Mouse (Mus musculus) heart, embryonic 11.5 days (tissue): Measurements from ENCODE around the gene Pllp. TPM values are rescaled to one million over a fixed set of nuclear protein-coding genes. Genes with fewer than 3 reads are reported as not detected.

Experiments
- ATAC-seq: fragments of 200-750 bp; cut with Nextera tagmentation; replicated peaks from 2 replicates; pipeline ENCODE4 v1.8.0; 2017; ENCODE audit warnings: moderate library complexity; ENCODE audit not compliant: insufficient number of reproducible peaks, low FRiP score, low TSS enrichment
- H3K27ac ChIP-seq: fragments of 300-500 bp; sonication (generic); 2 replicates; pipeline ENCODE4 v1.5.1; 2014; ENCODE audit warnings: mild to moderate bottlenecking, low read depth, low read length
- H3K27me3 ChIP-seq: fragments of 300-500 bp; sonication (generic); 2 replicates; pipeline ENCODE4 v1.6.1; 2014; ENCODE audit warnings: mild to moderate bottlenecking, low read length, mixed read lengths; ENCODE audit not compliant: control insufficient read depth, insufficient read depth
- H3K36me3 ChIP-seq: fragments of 300-500 bp; sonication (generic); 2 replicates; pipeline ENCODE4 v1.6.1; 2014; ENCODE audit warnings: mild to moderate bottlenecking, low read length, moderate library complexity, mixed read lengths; ENCODE audit not compliant: control insufficient read depth, insufficient read depth
- H3K4me1 ChIP-seq: fragments of 300-500 bp; sonication (generic); 2 replicates; pipeline ENCODE4 v1.6.1; 2014; ENCODE audit warnings: low read length; ENCODE audit not compliant: control insufficient read depth, insufficient read depth
- H3K4me2 ChIP-seq: fragments of 300-500 bp; sonication (generic); 2 replicates; pipeline ENCODE4 v1.6.1; 2014; ENCODE audit warnings: mild to moderate bottlenecking, moderate library complexity
- H3K4me3 ChIP-seq: fragments of 300-500 bp; sonication (generic); 2 replicates; pipeline ENCODE4 v1.5.1; 2014; ENCODE audit warnings: low read depth, low read length
- H3K9ac ChIP-seq: fragments of 300-500 bp; sonication (generic); 2 replicates; pipeline ENCODE4 v1.6.1; 2014; ENCODE audit warnings: mild to moderate bottlenecking, low read depth, low read length, moderate library complexity
- H3K9me3 ChIP-seq: fragments of 300-500 bp; sonication (generic); replicated peaks from 2 replicates; pipeline ENCODE4 v1.6.1; 2016; ENCODE audit warnings: low read length; ENCODE audit not compliant: control insufficient read depth
- WGBS: fragments of 180-500 bp; shearing (Covaris S2); extraction: QIAGEN DNeasy Blood & Tissue Kit; methylation state at CpG from one replicate; pipeline ENCODE4 v1.1.7; 2014; ENCODE audit not compliant: insufficient replicate concordance; 5-methylcytosine and 5-hydroxymethylcytosine counted together
- polyA plus RNA-seq: library from polyadenylated mRNA; unstranded; fragments of >200 nt; fragmentation: Nextera tagmentation; extraction: Ambion mirVana; gene quantifications from 2 replicates; pipeline ENCODE4 v1.2.1, GENCODE M21; 2014

Pllp gene
- polyA plus RNA-seq, 1 experiment from 2014 or later, result not detected

DNA sequence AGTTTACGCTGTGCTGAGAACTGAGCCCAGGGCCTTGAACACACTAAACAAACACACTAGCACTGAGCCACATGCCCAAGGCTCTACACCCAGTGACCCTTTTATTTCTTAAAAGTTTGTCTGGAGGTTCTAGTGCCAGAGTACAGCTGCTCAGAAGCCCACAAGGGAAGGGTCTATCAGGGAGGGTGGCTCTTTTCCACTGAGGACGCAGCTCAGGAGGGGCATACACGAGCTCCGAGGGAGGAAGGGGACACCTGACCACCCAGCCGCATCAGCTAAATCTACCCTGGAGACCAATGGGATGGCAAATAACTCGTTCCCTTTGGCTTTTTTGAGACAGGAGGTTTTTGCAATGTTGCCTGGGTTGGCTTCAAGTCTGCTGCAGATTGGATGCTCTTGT is 1.9 kb upstream of the Pllp start:
- H3K27ac ChIP-seq, result no peak overlapping the region
- H3K9ac ChIP-seq, result no peak overlapping the region
- peaks cover 7% of the 10 kb centered on the region; the same call in 1 of the 2 replicates for H3K4me1 ChIP-seq
- no peak overlapping the region for H3K4me3 ChIP-seq
- H3K27me3 ChIP-seq, result peaks cover 51% of the 10 kb centered on the region
- H3K4me2 ChIP-seq, result no peak overlapping the region
- 79% methylated on average over 6 of the region's 6 CpGs for WGBS
- no peak for ATAC-seq
- H3K36me3 ChIP-seq, result no peaks in the 10 kb centered on the region
- H3K9me3 ChIP-seq, result no peaks in the 10 kb centered on the region

DNA sequence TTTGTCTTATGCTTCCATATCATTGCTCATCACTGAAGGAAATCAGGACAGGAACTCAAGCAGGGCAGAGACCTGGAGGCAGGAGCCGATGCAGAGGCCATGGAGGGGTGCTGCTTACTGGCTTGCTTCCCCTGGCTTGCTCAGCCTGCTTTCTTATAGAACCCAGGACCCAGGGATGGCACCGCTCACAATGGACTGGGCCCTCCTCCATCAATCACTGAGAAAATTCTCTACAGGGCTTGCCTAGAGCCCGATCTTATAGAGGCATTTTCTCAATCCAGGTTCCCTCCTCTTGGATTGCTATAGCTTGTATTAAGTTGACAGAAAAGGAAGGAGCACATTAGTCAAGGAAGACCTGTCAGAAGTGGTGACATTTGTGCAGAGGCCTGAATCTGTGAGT is 488 bp upstream of the Pllp start:
- H3K27ac ChIP-seq, result no peak overlapping the region
- H3K9ac ChIP-seq, result no peak overlapping the region
- ATAC-seq, result no peak
- H3K4me1 ChIP-seq, result peaks cover 7% of the 10 kb centered on the region; the same call in 1 of the 2 replicates
- WGBS, result 49% methylated on average over 3 of the region's 3 CpGs
- no peaks in the 10 kb centered on the region for H3K36me3 ChIP-seq
- H3K9me3 ChIP-seq, result no peaks in the 10 kb centered on the region
- no peak overlapping the region for H3K4me3 ChIP-seq
- no peak overlapping the region for H3K4me2 ChIP-seq
- peaks cover 64% of the 10 kb centered on the region for H3K27me3 ChIP-seq

DNA sequence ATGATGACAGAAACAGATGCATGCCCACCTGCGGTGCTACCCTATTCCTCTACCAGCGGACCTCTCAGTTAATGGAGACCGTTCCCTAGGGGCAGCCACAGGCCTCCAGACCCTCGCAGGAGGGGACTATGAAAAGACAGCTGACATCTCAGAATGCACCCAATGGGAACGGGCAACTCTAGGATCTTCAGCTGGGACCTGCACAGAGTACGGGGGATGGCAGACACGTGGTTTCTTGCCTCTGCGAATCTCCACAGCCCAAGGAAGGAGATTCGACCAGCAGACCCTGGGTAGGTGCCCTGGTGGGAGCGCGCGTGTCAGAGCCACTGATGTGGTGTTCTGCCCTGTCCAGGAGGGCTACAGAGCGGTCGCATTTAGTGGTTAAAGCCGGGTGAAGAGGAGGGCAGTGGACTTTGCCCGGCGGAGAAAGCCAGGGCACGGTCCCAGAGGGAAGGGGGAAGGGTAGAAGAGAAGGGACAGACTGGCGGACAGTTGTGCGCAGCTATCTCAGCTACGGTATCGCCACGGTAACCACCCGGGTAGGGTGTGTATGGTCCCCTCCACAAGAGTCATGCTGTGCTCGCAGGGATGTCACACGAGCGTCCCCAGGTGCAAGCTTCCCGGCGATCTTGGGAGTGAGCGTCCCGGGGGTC is 611 bp downstream of the Pllp start:
- Histone ChIP-seq H3K9ac (no peak overlapping the region), H3K4me1 (peaks cover 7% of the 10 kb centered on the region; the same call in 1 of the 2 replicates), H3K9me3 (no peaks in the 10 kb centered on the region), H3K27me3 (peaks cover 64% of the 10 kb centered on the region), H3K36me3 (no peaks in the 10 kb centered on the region), H3K27ac (no peak overlapping the region), H3K4me3 (peak overlapping the region; percentile 43), H3K4me2 (peak overlapping the region; percentile 77)
- ATAC-seq, result peak; percentile 55; the same call in 1 of the 2 replicates
- under 1% methylated on average over 31 of the region's 31 CpGs for WGBS

DNA sequence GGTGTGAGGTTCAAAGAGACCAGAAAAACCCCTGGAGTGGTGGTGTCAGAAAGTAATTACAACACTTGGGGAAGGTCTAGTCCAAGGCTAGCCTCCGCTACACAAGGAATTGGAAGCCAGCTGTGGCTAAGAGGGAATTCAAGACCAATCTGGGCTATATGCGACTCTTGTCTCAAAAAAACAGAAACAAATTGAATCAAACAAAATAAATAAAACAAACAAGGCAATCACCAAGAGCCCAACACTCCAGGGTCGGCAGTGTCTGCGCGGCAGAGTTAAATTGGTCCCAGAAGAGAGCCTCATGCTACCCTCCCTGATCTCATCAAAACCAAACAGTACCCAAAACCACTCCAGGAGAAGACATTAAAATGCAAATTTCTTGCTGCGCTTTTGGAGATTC is 1.4 kb downstream of the Pllp start:
- Histone ChIP-seq H3K4me3 (no peak overlapping the region), H3K4me2 (no peak overlapping the region), H3K9ac (no peak overlapping the region), H3K36me3 (no peaks in the 10 kb centered on the region), H3K9me3 (no peaks in the 10 kb centered on the region), H3K4me1 (peaks cover 7% of the 10 kb centered on the region; the same call in 1 of the 2 replicates), H3K27ac (no peak overlapping the region), H3K27me3 (peaks cover 64% of the 10 kb centered on the region)
- ATAC-seq, result no peak
- WGBS, result 4% methylated on average over 6 of the region's 6 CpGs

DNA sequence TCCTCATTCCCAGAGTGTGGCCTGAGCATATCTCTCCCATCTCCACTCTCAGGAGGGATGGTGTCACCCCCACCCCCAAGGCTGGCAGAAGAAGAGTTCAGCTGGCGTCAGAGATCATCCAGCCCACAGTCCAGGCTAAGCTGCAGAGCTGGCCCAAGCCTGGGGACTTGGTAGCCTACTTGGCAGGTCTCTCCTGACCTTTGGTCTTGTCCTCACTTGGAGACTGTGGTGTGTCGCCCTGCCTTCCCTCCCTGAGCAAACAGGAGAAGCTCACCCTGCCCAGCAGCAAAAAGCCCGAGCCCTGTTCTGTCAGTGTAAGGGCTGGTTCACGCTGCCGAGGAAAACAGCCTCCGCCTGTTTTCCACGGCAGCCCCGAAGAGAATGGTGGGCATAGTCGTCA is 10.1 kb downstream of the Pllp start:
- H3K4me1 ChIP-seq, result no peaks in the 10 kb centered on the region
- 53% methylated on average over 9 of the region's 9 CpGs for WGBS
- H3K27me3 ChIP-seq, result no peaks in the 10 kb centered on the region
- no peaks in the 10 kb centered on the region for H3K9me3 ChIP-seq
- H3K4me3 ChIP-seq, result no peak overlapping the region
- no peak overlapping the region for H3K27ac ChIP-seq
- H3K4me2 ChIP-seq, result no peak overlapping the region
- no peaks in the 10 kb centered on the region for H3K36me3 ChIP-seq
- no peak overlapping the region for H3K9ac ChIP-seq
- no peak for ATAC-seq

DNA sequence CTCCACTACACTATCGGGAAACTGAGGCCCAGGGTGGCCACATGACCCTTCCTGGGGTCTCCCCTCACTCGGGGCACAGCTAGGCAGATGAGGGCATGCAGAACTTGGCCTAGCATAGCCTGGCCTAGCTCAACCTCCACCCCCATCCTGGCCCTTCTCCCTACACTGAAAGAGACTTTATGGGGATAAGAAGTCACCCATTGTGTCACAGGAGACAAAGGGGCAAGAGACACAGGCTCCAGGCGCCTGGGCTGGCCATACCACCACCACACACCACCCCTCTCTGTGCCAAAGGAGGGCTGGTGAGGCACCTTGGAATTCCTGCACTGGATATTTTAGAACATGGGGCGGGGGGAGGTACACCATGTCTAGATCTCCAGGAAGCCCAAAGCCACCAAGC is 11.8 kb downstream of the Pllp start:
- Histone ChIP-seq H3K36me3 (no peaks in the 10 kb centered on the region), H3K4me1 (no peaks in the 10 kb centered on the region), H3K4me3 (no peak overlapping the region), H3K9me3 (no peaks in the 10 kb centered on the region), H3K4me2 (no peak overlapping the region), H3K27me3 (no peaks in the 10 kb centered on the region), H3K9ac (no peak overlapping the region), H3K27ac (no peak overlapping the region)
- ATAC-seq, result no peak
- 68% methylated on average over 4 of the region's 4 CpGs for WGBS

DNA sequence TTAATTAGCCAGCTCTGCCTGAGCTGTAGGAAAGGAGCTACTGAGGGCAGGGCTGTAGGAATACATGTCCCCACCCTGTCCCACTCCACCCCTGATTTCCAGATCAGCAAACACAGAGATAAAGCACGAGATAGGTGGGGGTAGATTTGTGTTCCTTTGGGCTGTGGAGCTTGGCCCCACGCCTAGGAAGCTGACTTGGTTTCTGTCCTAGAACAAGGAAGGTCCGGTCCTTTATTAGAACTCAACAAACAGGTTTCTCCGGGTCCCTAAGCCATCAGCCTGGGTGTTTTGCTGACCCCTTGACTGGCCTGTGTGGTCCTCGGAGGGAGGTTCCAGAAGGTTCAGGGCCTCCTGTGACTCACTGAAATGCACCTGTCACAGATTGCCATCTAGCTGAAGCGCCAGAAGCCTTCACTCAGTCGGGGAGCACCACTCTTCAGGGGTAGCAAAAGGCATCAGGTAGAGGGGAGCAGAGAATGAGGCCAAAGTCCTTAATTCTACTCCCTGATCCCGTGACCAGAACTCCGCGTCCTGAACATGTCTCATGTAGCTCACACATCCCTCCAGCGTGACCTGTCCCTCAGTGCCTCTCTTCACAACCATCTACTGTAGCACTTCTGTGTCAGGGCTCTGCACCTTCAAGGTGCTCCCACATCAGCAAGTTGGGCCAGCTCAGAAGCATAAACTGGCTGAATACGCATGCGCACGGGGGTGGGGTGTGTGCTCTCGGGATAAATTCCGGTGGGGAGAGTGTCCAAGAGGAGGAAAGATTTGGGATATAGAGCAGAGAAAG is 13.2 kb downstream of the Pllp start:
- Histone ChIP-seq H3K36me3 (no peaks in the 10 kb centered on the region), H3K9ac (no peak overlapping the region), H3K4me3 (no peak overlapping the region), H3K27ac (no peak overlapping the region), H3K4me2 (no peak overlapping the region), H3K27me3 (no peaks in the 10 kb centered on the region), H3K9me3 (no peaks in the 10 kb centered on the region), H3K4me1 (no peaks in the 10 kb centered on the region)
- no peak for ATAC-seq
- 77% methylated on average over 16 of the region's 16 CpGs for WGBS

DNA sequence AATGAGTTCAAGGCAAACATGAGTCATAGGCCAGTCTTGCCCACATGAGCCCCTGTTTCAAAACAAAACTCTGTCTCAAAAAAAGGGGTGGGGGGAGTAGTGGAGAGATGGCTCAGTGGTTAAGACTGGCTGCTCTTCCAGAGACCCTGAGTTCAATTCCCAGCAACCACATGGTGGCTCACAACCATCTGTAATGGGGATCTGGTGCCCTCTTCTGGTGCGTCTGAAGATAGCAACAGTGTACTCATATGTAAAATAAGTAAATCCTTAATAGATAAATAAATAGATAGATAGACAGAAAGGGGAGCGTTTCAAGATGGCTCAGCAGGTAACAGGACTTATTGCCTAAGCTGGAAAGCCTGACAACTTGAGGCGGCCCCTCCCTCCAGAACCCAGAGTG is 15.7 kb downstream of the Pllp start:
- H3K4me1 ChIP-seq, result no peaks in the 10 kb centered on the region
- no peak overlapping the region for H3K9ac ChIP-seq
- H3K36me3 ChIP-seq, result no peaks in the 10 kb centered on the region
- no peak overlapping the region for H3K4me3 ChIP-seq
- WGBS, result 75% methylated on average over 3 of the region's 3 CpGs
- no peak overlapping the region for H3K27ac ChIP-seq
- H3K27me3 ChIP-seq, result no peaks in the 10 kb centered on the region
- no peak overlapping the region for H3K4me2 ChIP-seq
- H3K9me3 ChIP-seq, result no peaks in the 10 kb centered on the region
- ATAC-seq, result no peak
